Mouse (Mus musculus): ENCODE measurements around the gene Nek4. TPM values are rescaled to one million over a fixed set of nuclear protein-coding genes. Genes with fewer than 3 reads are reported as not detected.

Gene Nek4
- polyA plus RNA-seq, 1 experiment from 2014 or later = 4.1 TPM

DNA sequence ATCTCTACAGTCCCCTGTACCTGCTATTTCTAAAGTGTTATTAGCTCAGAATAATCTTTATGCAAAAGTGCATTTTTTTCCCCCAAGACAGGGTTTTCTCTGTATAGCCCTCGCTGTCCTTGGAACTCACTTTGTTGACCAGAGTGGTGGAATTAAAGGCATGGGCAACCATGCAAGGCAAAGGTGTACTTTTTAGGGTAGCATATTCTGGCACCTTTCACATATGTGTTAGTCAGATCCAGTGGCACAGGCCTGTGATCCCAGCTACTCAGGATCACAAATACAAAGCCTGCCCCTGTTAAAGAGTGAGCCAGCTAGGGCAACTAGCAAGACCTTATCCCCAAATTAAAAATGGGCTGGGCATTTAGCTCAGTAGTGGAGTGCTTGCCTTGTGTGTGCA, 9.2 kb downstream of the Nek4 start:
- no peak for ATAC-seq (ENCODE audit: insufficient read depth)
- no peaks in the 10 kb centered on the region for H3K9me3 ChIP-seq (replicated peaks)
- no peak overlapping the region for H3K4me2 ChIP-seq
- no peaks in the 10 kb centered on the region for H3K27me3 ChIP-seq
- H3K4me3 ChIP-seq (replicated peaks) = no peak overlapping the region
- 78% methylated on average over 1 of the region's 1 CpGs for WGBS (ENCODE audit: insufficient replicate concordance)
- H3K27ac ChIP-seq (replicated peaks) = no peak overlapping the region
- H3K9ac ChIP-seq = no peak overlapping the region; the same call in 1 of the 2 replicates
- H3K36me3 ChIP-seq (replicated peaks) = peaks cover 6% of the 10 kb centered on the region; the same call in 1 of the 2 replicates
- peaks cover 9% of the 10 kb centered on the region; the same call in 1 of the 2 replicates for H3K4me1 ChIP-seq (replicated peaks)

DNA sequence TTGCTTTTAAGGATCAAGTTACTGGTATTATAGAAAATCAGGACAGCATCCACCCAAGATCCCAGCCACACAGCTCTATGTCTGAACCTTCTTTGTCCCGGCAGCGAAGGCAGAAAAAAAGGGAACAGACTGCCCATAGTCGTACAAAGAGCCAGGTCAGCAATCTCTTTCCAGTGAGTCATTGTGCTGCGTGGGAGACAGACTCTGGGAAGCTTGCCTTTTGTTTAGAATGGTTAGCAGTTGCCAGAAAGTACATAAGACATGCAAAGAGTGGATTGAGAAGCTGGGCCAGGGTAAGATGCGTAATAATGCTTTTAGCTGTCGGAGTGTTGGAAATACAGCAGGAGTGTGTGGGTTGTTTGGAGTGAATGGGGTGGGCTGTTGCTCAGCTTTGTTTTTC, 23.0 kb downstream of the Nek4 start:
- 61% methylated on average over 6 of the region's 6 CpGs for WGBS (ENCODE audit: insufficient replicate concordance)
- Histone ChIP-seq H3K9ac (no peak overlapping the region), H3K4me1 (replicated peaks) (no peaks in the 10 kb centered on the region), H3K36me3 (replicated peaks) (no peaks in the 10 kb centered on the region), H3K27me3 (no peaks in the 10 kb centered on the region), H3K27ac (replicated peaks) (no peak overlapping the region), H3K9me3 (replicated peaks) (no peaks in the 10 kb centered on the region), H3K4me3 (replicated peaks) (no peak overlapping the region), H3K4me2 (no peak overlapping the region)
- no peak for ATAC-seq (ENCODE audit: insufficient read depth)

DNA sequence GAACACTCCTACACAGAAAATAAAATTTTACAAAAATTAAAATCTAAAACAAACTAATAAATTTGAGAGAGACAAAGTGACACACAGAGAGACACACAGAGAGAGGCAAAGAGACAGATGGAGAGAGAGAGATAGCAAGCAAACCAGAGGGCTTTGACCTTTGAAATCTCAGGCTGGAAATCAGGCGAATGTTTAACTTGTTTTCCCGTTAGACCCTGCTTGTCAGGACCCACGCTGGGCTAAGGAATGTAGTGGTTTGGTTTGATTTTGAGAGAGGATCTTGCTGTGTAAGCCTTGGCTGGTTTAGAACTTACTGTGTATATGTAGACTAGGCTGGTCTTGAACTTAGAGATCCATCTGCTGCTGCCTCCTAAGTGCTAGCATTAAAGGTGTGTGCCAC, 25.0 kb downstream of the Nek4 start:
- 52% methylated on average over 3 of the region's 3 CpGs for WGBS (ENCODE audit: insufficient replicate concordance)
- Histone ChIP-seq H3K9me3 (replicated peaks) (no peaks in the 10 kb centered on the region), H3K27ac (replicated peaks) (peak overlapping the region; percentile 29; the same call in 1 of the 2 replicates), H3K27me3 (no peaks in the 10 kb centered on the region), H3K4me1 (replicated peaks) (no peaks in the 10 kb centered on the region), H3K4me3 (replicated peaks) (no peak overlapping the region), H3K9ac (no peak overlapping the region), H3K36me3 (replicated peaks) (0 out of 2 replicates have a peak, but pooled peaks cover 4% of the 10 kb centered on the region), H3K4me2 (no peak overlapping the region)
- ATAC-seq (ENCODE audit: insufficient read depth) = peak; percentile 22; the same call in 1 of the 2 replicates

DNA sequence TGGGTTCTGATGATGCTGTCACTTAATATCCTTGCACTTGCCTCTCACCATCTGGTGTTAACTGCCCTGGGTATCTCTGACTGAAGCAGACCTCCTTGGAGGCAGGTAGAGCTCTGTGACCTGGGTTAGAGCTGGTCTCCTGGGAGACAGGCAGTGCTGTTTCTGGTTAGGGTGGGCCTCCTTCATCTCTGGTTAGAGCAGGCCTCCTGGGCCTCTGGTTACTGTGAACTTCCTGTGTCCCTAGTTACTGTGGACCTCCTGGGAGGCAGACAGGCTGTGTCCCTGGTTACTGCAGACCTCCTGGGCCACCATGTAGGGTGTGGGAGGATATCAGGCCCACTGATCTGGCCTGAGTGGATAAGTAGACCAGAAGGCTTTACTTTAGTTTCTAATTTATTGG, 45.2 kb downstream of the Nek4 start:
- Histone ChIP-seq H3K27ac (replicated peaks) (no peak overlapping the region), H3K9ac (no peak overlapping the region), H3K9me3 (replicated peaks) (no peaks in the 10 kb centered on the region), H3K4me1 (replicated peaks) (peaks cover 19% of the 10 kb centered on the region), H3K36me3 (replicated peaks) (peaks cover 17% of the 10 kb centered on the region), H3K4me2 (no peak overlapping the region), H3K4me3 (replicated peaks) (no peak overlapping the region), H3K27me3 (no peaks in the 10 kb centered on the region)
- no peak for ATAC-seq (ENCODE audit: insufficient read depth)

DNA sequence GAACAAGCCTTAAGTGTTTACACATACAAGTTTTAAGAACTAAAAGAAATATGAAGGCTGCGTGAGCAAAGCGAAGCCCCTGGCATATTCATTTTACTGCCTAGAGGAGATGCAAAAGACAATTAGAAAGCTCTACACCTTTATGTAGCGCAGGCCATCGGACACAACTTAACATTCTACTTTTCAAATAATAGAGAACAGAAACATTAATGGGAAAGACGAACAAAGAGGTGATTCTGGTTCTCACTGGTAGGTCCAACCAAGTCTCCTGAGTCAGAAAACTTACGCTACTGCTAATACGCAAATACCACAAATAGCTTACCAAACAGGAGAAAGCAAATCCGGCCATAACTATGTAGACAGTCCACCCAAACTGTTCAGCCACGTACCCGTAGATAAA, 49.2 kb downstream of the Nek4 start:
- peaks cover 17% of the 10 kb centered on the region for H3K36me3 ChIP-seq (replicated peaks)
- H3K9me3 ChIP-seq (replicated peaks) = no peaks in the 10 kb centered on the region
- no peaks in the 10 kb centered on the region for H3K27me3 ChIP-seq
- H3K27ac ChIP-seq (replicated peaks) = peak overlapping the region; percentile 94
- peaks cover 28% of the 10 kb centered on the region for H3K4me1 ChIP-seq (replicated peaks)
- H3K4me2 ChIP-seq = peak overlapping the region; percentile 79
- WGBS (ENCODE audit: insufficient replicate concordance) = 47% methylated on average over 10 of the region's 10 CpGs
- H3K9ac ChIP-seq = peak overlapping the region; percentile 85
- peak overlapping the region; percentile 98 for H3K4me3 ChIP-seq (replicated peaks)
- no peak for ATAC-seq (ENCODE audit: insufficient read depth)

DNA sequence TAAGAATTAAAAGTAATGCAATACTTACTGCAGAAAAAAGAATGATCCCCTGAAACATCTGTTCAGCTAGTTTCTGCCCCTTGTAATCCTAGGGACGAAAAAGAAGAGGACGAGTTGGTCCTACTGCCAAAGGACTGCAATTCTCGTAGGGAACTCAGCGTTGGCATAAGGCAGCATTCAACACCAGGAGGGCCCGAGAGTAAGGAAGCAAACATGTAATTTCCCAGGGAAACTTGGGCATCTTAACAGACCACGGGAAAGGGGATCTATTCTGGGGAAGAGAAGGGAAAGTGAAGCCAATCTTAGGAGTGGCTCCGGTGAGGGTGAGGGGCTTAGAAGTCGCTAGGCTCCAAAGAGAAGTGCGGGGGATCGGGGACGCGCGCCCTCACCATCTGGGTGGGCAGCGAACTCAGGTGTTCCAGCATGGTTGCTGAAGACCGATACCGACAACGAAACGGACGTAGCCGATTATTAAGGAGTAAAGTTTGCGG, 49.7 kb downstream of the Nek4 start:
- ATAC-seq (ENCODE audit: insufficient read depth) = no peak
- Histone ChIP-seq H3K27me3 (no peaks in the 10 kb centered on the region), H3K9ac (peak overlapping the region; percentile 85), H3K4me2 (peak overlapping the region; percentile 79), H3K36me3 (replicated peaks) (peaks cover 17% of the 10 kb centered on the region), H3K4me3 (replicated peaks) (peak overlapping the region; percentile 98), H3K9me3 (replicated peaks) (no peaks in the 10 kb centered on the region), H3K27ac (replicated peaks) (peak overlapping the region; percentile 94), H3K4me1 (replicated peaks) (peaks cover 28% of the 10 kb centered on the region)
- under 1% methylated on average over 21 of the region's 21 CpGs for WGBS (ENCODE audit: insufficient replicate concordance)

DNA sequence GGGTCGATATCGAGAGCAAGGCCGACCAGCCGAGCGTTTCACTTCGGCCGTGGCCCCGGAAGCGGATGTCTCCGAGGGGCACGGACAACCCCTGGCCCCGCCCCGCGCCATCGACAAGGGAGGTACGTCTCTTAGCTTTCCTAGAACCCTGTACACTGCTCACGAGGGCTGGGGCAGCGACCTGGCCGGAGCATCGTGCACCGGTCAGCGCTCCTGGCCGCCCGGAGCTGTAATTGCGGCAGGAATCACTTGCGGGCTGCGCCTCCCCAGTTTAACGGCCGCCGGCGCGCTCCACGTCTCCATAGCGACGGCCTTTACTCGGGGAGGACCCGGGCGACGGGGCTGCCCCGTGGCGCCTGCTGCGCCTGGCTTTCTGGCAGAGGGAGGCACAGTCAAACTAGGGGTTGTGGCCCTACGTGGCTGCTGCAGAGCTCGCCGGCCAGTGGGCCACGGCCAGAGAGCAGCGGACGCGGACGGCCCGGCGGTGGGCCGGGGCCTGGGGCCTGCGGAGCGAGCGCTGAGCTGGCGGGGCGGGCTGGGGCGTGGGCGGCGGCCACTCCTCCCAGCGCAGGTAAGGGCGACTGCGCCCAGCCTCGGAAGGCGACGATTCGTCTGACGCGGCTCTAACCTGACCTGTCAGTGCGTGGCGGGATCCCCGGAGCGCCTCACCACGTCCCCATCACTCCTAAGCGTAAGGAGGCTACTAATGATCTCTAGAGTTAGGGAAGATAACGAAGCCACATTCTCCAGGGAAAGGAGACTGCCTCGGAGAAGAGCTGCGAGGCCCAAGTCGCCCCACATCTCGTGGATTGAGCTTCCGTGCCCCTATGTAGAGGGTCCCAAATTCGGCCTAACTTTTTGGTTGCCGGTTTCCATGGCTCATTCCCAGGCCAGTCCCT, 50.4 kb downstream of the Nek4 start, which contains the start of the genes Glt8d1 and Spcs1:
Gene Glt8d1 (plus strand): TSS at position 94 of the 899 bp plus-strand sequence.
Gene Spcs1 (minus strand): TSS at position 366 of the 899 bp plus-strand sequence.
- peak within 1 kb of the TSS; percentile 94 for H3K27ac ChIP-seq (replicated peaks)
- H3K4me1 ChIP-seq (replicated peaks) = peaks cover 28% of the 10 kb centered on the region
- ATAC-seq (ENCODE audit: insufficient read depth) = peak; percentile 90
- peak within 1 kb of the TSS; percentile 79 for H3K4me2 ChIP-seq
- peaks cover 17% of the 10 kb centered on the region for H3K36me3 ChIP-seq (replicated peaks)
- H3K4me3 ChIP-seq (replicated peaks) = peak within 1 kb of the TSS; percentile 98
- peak within 1 kb of the TSS; percentile 85 for H3K9ac ChIP-seq
- H3K9me3 ChIP-seq (replicated peaks) = no peaks in the 10 kb centered on the region
- WGBS (ENCODE audit: insufficient replicate concordance) = under 1% methylated on average over 84 of the region's 84 CpGs
- no peaks in the 10 kb centered on the region for H3K27me3 ChIP-seq

DNA sequence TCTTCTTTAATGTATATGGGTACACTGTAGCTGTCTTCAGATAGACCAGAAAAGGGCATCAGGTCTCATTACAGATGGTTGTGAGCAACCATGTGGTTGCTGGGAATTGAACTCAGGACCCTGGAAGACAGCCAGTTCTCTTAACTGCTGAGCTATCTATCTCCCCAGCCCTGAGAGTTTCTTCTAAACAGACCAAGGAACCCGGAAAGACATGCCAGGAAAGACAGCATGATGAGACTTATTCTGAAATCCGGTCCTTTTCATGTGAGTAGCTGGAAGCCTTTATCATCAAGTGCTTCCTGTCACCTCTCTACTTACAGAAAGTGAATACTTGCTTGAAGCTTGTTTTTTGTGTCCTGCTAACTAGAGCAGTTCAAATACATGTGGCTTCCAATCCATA, 53.4 kb downstream of the Nek4 start:
- H3K4me1 ChIP-seq (replicated peaks) = peaks cover 40% of the 10 kb centered on the region
- WGBS (ENCODE audit: insufficient replicate concordance) = 50% methylated on average over 2 of the region's 2 CpGs
- no peak overlapping the region for H3K4me3 ChIP-seq (replicated peaks)
- peaks cover 13% of the 10 kb centered on the region for H3K36me3 ChIP-seq (replicated peaks)
- ATAC-seq (ENCODE audit: insufficient read depth) = no peak
- no peak overlapping the region for H3K27ac ChIP-seq (replicated peaks)
- no peaks in the 10 kb centered on the region for H3K27me3 ChIP-seq
- no peaks in the 10 kb centered on the region for H3K9me3 ChIP-seq (replicated peaks)
- H3K4me2 ChIP-seq = no peak overlapping the region
- H3K9ac ChIP-seq = no peak overlapping the region

DNA sequence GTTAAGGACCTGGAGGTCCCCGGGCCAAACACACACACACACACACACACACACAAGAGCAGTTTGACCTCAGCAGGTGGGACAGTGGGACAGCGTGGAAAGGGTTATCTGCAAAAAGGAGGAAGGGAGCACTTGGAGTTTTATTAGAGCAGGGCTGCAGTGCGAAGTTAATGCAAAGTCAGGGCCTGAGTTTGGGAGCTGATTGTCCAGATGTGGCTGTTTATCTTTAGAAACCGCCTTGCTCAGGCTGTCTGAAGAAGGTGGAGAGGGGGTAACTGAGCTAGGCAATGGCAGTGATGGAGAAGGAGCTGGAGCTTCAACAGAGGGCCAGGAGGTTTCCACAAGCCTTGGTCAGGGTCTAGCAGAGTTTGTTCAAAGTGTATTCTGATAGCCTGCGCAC, 55.6 kb downstream of the Nek4 start:
- H3K36me3 ChIP-seq (replicated peaks) = peaks cover 36% of the 10 kb centered on the region
- H3K9ac ChIP-seq = 0 out of 2 replicates have a peak overlapping the region, but pooled peaks have one; percentile 0
- H3K4me2 ChIP-seq = no peak overlapping the region
- H3K9me3 ChIP-seq (replicated peaks) = no peaks in the 10 kb centered on the region
- peak; percentile 61; the same call in 1 of the 2 replicates for ATAC-seq (ENCODE audit: insufficient read depth)
- 37% methylated on average over 5 of the region's 5 CpGs for WGBS (ENCODE audit: insufficient replicate concordance)
- H3K4me3 ChIP-seq (replicated peaks) = no peak overlapping the region
- no peaks in the 10 kb centered on the region for H3K27me3 ChIP-seq
- peak overlapping the region; percentile 51 for H3K27ac ChIP-seq (replicated peaks)
- peaks cover 29% of the 10 kb centered on the region for H3K4me1 ChIP-seq (replicated peaks)

DNA sequence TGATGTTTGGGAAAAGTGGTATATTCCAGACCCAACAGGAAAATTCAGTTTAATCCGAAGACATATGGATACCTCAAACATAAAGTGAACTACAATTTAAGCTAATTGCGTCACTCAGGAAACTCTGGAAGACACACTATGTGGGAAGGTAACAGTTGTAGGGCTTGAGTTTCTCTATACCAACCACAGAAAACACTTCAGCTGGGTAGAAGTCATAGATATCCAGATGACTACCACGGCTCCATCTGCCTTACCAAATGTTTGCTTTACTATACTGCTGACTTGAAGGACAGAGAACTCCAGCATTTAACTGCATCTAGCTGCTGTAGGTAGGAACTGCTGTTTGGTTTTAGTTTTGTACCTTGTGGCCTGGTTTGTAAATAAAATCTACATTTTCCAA, 60.4 kb downstream of the Nek4 start:
- 77% methylated on average over 3 of the region's 3 CpGs for WGBS (ENCODE audit: insufficient replicate concordance)
- no peak for ATAC-seq (ENCODE audit: insufficient read depth)
- Histone ChIP-seq H3K9me3 (replicated peaks) (no peaks in the 10 kb centered on the region), H3K36me3 (replicated peaks) (peaks cover 84% of the 10 kb centered on the region), H3K4me3 (replicated peaks) (no peak overlapping the region), H3K9ac (no peak overlapping the region), H3K27me3 (no peaks in the 10 kb centered on the region), H3K27ac (replicated peaks) (no peak overlapping the region), H3K4me1 (replicated peaks) (peaks cover 28% of the 10 kb centered on the region), H3K4me2 (no peak overlapping the region)

DNA sequence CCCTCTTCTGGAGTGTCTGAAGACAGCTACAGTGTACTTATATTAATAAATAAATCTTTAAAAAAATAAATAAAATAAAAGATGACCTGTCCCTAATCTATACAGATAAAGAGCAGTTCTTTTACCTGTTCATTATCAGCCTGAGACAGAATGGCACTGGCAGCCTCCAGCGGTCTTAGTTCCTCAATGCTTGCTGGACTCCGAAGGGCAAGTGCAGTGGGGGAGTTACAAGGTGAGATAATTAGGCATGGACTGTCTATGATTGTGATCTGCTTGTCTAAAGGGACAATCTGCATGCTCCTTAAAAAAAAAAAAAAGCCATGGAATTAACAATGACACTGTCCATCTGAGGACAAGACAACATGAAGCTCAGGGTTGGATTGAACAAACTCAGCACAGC, 62.8 kb downstream of the Nek4 start:
- WGBS (ENCODE audit: insufficient replicate concordance) = 88% methylated on average over 2 of the region's 2 CpGs
- peaks cover 88% of the 10 kb centered on the region for H3K36me3 ChIP-seq (replicated peaks)

More for the DNA sequence above, 62.8 kb downstream of the Nek4 start:
- Histone ChIP-seq H3K27me3 (no peaks in the 10 kb centered on the region), H3K4me3 (replicated peaks) (no peak overlapping the region), H3K27ac (replicated peaks) (no peak overlapping the region), H3K4me2 (no peak overlapping the region), H3K9me3 (replicated peaks) (no peaks in the 10 kb centered on the region), H3K4me1 (replicated peaks) (peaks cover 32% of the 10 kb centered on the region), H3K9ac (no peak overlapping the region)
- no peak for ATAC-seq (ENCODE audit: insufficient read depth)

All from liver, embryonic 15.5 days (tissue).